Mouse (Mus musculus) kidney, adult 2 months (tissue): ENCODE results near the gene Dync1i2. TPM values are rescaled to one million over a fixed set of nuclear protein-coding genes. Genes with fewer than 3 reads are reported as not detected.

ENCODE experiments used
- DNase-seq: peaks from one replicate; pipeline ENCODE4 v3.0.0; 2021
- H3K27ac ChIP-seq: fragments of 200-500 bp; 2 replicates; pipeline ENCODE4 v1.5.1; 2012; ENCODE audit warnings: low read depth, low read length, control low read depth, inconsistent platforms; ENCODE audit not compliant: insufficient read depth
- H3K27me3 ChIP-seq: fragments of 200-500 bp; replicated peaks from 2 replicates; pipeline ENCODE4 v1.6.1; 2012; ENCODE audit warnings: mild to moderate bottlenecking, moderate library complexity, low read length, inconsistent platforms; ENCODE audit not compliant: control insufficient read depth, insufficient read depth
- H3K36me3 ChIP-seq: fragments of 200-500 bp; 2 replicates; pipeline ENCODE4 v1.6.1; 2012; ENCODE audit warnings: mild to moderate bottlenecking, moderate library complexity, low read length, inconsistent platforms; ENCODE audit not compliant: control insufficient read depth, insufficient read depth
- H3K4me1 ChIP-seq: fragments of 200-500 bp; 2 replicates; pipeline ENCODE4 v1.6.1; 2011; ENCODE audit warnings: low read length; ENCODE audit not compliant: control insufficient read depth, insufficient read depth
- H3K4me3 ChIP-seq: fragments of 200-500 bp; 2 replicates; pipeline ENCODE4 v1.5.1; 2011; ENCODE audit warnings: mild to moderate bottlenecking, low read depth, low read length, control low read depth; ENCODE audit not compliant: insufficient read depth
- CTCF ChIP-seq: fragments of 200-500 bp; conservative IDR thresholded peaks from 2 replicates; pipeline ENCODE4 v1.5.1; 2011; ENCODE audit warnings: low read depth, mild to moderate bottlenecking, control low read depth, low read length, moderate library complexity, mixed read lengths; ENCODE audit not compliant: insufficient read depth, insufficient read length
- POLR2A ChIP-seq: fragments of 200-500 bp; IDR thresholded peaks from one replicate; pipeline ENCODE4 v1.6.1; 2011; ENCODE audit warnings: low read depth, low read length, control low read depth
- WGBS: fragments of 180-500 bp; shearing (Covaris S2); methylation state at CpG from one replicate; pipeline ENCODE4 v1.1.7; 2018; 5-methylcytosine and 5-hydroxymethylcytosine counted together
- polyA plus RNA-seq: library from polyadenylated mRNA; depleted of rRNA; stranded (reverse); fragments of >200 nt; gene quantifications from 2 replicates; pipeline ENCODE4 v1.2.3, GENCODE M21; 2012

Dync1i2 gene
- polyA plus RNA-seq, 1 experiment = 28.8 TPM

DNA sequence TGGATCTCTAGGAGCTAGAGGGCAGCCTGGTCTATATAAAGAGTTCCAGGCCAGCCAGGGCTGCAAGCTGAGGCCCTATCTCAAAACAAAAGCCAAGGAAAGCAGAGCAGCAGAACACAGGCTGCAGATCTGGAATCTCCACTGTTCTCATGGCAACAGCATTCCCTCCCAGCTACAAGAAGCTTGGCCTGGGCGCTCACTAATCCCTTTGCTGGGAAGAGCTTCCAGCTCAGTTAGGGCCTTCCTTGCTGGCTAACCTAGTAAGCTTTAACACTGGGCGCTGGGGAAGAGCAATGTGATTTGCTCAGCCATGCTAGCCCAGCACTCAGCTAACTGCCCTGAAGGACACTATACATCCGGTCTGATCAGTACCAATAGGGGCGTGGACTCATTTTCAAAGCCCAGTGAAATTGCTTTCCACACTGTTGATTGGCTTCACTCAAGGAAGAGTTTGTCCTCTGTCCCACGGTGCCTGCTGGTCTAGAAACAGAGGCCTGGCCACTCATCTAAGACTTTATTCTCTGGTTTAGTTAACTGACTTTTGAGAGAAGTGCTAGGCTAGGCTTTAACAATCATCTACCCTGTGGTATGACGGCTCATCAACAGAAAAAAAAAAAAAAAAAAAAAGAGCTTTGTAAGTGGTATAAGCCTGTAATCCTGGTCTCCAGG lies 78.7 kb downstream of the Dync1i2 start:
- 52% methylated on average over 6 of the region's 6 CpGs for WGBS
- H3K4me1 ChIP-seq = no peaks in the 10 kb centered on the region
- TF ChIP-seq CTCF = no peak
- TF ChIP-seq POLR2A = no peak
- H3K27ac ChIP-seq = no peak overlapping the region
- no peak overlapping the region for H3K4me3 ChIP-seq
- peak; percentile 77 for DNase-seq
- H3K36me3 ChIP-seq = peaks cover 2% of the 10 kb centered on the region
- H3K27me3 ChIP-seq = no peaks in the 10 kb centered on the region

DNA sequence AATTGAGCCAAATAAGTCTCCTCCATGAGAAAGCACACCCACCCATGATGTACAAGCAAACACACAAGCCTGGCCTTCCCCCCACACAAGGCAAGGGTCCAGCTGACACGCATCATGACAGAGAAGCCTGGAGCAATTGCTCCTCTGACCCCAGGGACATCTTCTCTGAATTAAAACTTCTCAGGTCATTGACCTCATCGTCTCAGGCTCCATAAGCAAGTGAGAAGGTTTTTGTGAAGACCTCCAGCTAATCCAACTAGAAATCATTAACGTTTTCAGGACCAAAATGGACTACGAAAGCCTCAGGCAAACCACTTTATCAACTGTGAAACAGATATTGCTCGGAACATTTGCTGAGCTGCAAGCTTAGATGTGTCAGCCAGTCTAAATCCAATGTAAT lies 80.1 kb downstream of the Dync1i2 start:
- Histone ChIP-seq H3K4me1 (no peaks in the 10 kb centered on the region), H3K36me3 (peaks cover 7% of the 10 kb centered on the region), H3K27ac (no peak overlapping the region), H3K27me3 (no peaks in the 10 kb centered on the region), H3K4me3 (no peak overlapping the region)
- WGBS = 42% methylated on average over 5 of the region's 5 CpGs
- no peak for TF ChIP-seq POLR2A
- no peak for TF ChIP-seq CTCF
- peak; percentile 57 for DNase-seq

DNA sequence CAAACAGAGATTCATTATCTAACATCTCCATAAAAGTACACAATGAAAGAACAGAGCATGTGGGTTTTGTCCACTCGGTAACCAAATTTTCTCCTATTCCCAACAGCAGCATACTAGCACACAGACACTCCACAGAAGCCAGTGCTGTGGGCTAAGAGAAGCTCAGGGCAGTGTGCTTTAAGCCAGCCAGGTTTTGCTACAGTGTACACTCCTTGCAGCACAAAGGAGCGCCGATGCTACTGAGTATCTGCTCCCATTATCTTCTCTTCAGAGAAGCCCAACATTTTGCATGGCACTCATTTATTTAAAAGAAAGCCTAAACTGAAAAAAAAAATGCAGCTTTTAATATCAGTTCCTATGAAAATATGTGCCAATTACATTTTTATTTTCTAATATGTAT lies 82.5 kb downstream of the Dync1i2 start:
- Histone ChIP-seq H3K27ac (no peak overlapping the region), H3K27me3 (no peaks in the 10 kb centered on the region), H3K4me3 (no peak overlapping the region), H3K4me1 (no peaks in the 10 kb centered on the region), H3K36me3 (peaks cover 9% of the 10 kb centered on the region)
- 91% methylated on average over 3 of the region's 3 CpGs for WGBS
- DNase-seq = no peak
- no peak for TF ChIP-seq CTCF

DNA sequence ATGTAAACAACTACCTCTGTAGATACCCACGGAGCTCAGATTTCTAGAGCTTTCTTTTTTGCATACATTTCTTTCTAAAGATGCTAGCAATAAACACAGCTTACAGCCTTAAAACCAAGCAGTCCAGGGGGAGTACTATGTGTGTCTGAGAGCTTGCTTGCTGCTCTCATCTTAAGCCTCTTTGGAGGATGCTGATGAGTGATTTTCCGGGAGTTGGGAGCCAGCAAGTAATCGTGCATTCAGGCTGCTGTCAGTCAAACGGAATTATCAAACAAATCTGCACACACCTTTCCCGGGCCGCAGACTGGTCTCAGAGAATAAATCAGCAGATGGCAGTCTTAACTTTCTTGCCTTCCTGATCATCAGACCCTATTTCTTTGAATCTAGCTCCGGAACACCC lies 83.0 kb downstream of the Dync1i2 start:
- TF ChIP-seq CTCF = no peak
- TF ChIP-seq POLR2A = no peak
- H3K27ac ChIP-seq = no peak overlapping the region
- peaks cover 9% of the 10 kb centered on the region for H3K36me3 ChIP-seq
- no peaks in the 10 kb centered on the region for H3K27me3 ChIP-seq
- H3K4me1 ChIP-seq = no peaks in the 10 kb centered on the region
- no peak overlapping the region for H3K4me3 ChIP-seq
- no peak for DNase-seq
- 56% methylated on average over 7 of the region's 7 CpGs for WGBS

DNA sequence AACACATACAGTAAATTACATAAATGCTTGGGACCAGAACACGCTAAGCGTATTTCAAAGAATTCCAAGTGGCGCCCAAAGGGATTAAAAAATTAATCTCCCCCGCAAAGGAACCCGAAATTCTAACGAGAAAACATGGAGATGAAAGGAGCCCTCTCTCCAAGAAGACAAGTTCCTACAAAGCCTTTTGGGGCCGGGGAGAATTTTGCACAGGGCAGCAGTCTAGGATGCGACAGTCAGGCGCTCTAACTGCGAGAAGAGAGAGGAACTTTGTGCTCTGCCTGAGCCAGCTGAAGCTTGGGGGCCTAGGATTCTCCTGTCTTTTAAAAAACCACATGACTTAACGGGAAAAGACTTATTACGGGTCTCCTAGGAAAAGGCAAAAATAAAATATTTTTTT lies 84.3 kb downstream of the Dync1i2 start:
- Histone ChIP-seq H3K4me1 (no peaks in the 10 kb centered on the region), H3K4me3 (no peak overlapping the region), H3K27me3 (no peaks in the 10 kb centered on the region), H3K36me3 (peaks cover 9% of the 10 kb centered on the region), H3K27ac (no peak overlapping the region)
- no peak for DNase-seq
- no peak for TF ChIP-seq CTCF
- no peak for TF ChIP-seq POLR2A
- 90% methylated on average over 12 of the region's 12 CpGs for WGBS

DNA sequence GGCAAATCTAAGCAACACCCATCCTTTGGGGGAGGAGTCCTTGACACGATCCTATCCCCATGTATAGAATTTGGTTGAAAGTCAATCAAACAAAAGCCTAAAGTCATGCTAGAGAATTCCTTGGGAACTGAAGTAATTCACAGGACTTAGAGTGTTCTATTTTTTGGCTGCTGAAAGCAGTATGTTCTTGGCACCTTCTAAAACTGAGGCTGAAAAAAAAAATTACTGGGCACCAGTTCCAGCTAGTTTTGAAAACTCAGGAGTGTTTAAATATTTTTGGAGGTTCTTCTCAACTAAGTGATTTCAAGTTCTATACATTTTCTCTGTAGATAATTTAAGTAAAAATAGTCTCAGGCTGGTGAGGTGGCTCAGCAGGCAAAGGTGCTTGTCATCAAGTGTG lies 86.0 kb downstream of the Dync1i2 start:
- 63% methylated on average over 1 of the region's 1 CpGs for WGBS

DNA sequence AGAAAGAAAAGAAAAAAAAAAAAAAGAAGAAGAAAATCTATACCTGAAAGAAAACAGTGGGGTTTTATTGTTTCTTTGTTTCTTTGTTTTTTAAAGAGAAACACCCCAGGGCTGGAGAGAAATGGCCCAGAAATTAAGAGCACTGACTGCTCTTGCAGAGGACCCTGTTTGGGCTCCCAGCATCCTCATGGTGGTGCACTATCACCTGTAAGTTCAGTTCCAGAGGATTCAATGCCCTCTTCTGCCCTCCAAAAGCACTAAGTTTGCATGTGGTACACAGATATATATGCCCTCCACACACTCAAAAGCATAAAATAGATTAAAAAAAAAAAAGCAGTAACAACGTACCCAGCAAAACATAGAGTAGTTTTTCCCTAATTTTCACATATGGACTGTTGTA lies 87.2 kb downstream of the Dync1i2 start:
- DNase-seq = no peak
- Histone ChIP-seq H3K27ac (no peak overlapping the region), H3K27me3 (no peaks in the 10 kb centered on the region), H3K4me3 (no peak overlapping the region), H3K36me3 (peaks cover 7% of the 10 kb centered on the region; the same call in 1 of the 2 replicates), H3K4me1 (peaks cover 6% of the 10 kb centered on the region)
- 95% methylated on average over 1 of the region's 1 CpGs for WGBS
- no peak for TF ChIP-seq POLR2A
- TF ChIP-seq CTCF = no peak

More for the DNA sequence above, 86.0 kb downstream of the Dync1i2 start:
- peaks cover 4% of the 10 kb centered on the region for H3K4me1 ChIP-seq
- DNase-seq = no peak
- H3K27ac ChIP-seq = no peak overlapping the region
- no peak for TF ChIP-seq POLR2A
- TF ChIP-seq CTCF = no peak
- H3K4me3 ChIP-seq = no peak overlapping the region
- peaks cover 7% of the 10 kb centered on the region for H3K36me3 ChIP-seq
- no peaks in the 10 kb centered on the region for H3K27me3 ChIP-seq
